Mouse (Mus musculus): ENCODE data around the gene Nxn. TPM values are rescaled to one million over a fixed set of nuclear protein-coding genes. Genes with fewer than 3 reads are reported as not detected.

The Nxn gene
- polyA plus RNA-seq, 1 experiment, result 9.2 TPM

DNA sequence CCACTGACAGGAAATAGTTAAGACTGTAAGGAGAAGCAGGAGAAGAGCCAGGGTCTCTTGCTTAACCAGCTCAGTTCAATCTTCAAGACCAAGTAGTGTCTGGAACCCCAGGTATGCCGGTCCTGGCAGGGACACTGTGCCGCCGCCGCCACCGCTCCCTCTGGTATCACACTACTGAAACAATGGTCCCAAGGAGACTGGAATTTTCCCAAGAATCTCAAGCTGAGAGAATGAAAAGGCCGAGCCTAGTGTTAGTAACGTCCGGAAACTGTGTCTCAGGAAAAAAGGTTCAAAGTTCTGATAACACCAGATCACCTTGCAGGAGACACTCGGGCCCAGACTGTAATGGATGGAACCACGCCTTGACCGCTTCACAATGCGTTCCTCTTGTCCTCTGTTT, 41.5 kb downstream of the Nxn start:
- TF ChIP-seq POLR2A (IDR thresholded peaks at IDR 0.05; ENCODE audit: extremely low read depth, insufficient read depth, low read length) (no peak), CTCF (IDR thresholded peaks at IDR 0.05; ENCODE audit: extremely low read depth, insufficient read depth, low read length) (no peak)
- no peak overlapping the region for H3K4me3 ChIP-seq (ENCODE audit: insufficient read depth, low read length)
- no peaks in the 10 kb centered on the region for H3K4me1 ChIP-seq (ENCODE audit: control insufficient read depth, insufficient read depth, low read length)
- H3K27ac ChIP-seq (ENCODE audit: insufficient read depth, low read length), result no peak overlapping the region

DNA sequence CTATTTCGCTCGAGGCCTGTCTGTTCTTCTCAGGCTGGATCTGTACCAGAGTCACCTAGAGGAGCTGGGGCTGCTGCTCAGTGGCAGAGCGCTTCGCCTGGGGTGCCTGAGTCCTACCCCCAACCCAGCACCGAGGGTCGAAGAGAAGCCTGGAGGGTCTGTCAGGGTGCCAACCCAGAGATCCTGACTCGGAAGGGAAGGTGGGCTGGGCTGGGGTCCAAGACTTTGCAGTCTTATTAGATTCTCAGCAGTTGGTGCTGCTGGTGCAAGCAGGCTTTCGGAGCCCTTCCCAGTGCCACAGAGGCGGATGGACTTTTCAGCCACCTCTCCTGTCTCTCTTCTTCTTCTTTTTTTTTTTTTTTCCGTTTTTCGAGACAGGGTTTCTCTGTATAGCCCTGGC, 42.8 kb downstream of the Nxn start:
- H3K27ac ChIP-seq (ENCODE audit: insufficient read depth, low read length), result no peak overlapping the region
- H3K4me1 ChIP-seq (ENCODE audit: control insufficient read depth, insufficient read depth, low read length), result no peaks in the 10 kb centered on the region
- H3K4me3 ChIP-seq (ENCODE audit: insufficient read depth, low read length), result no peak overlapping the region
- TF ChIP-seq CTCF (IDR thresholded peaks at IDR 0.05; ENCODE audit: extremely low read depth, insufficient read depth, low read length), result no peak
- TF ChIP-seq POLR2A (IDR thresholded peaks at IDR 0.05; ENCODE audit: extremely low read depth, insufficient read depth, low read length), result no peak

DNA sequence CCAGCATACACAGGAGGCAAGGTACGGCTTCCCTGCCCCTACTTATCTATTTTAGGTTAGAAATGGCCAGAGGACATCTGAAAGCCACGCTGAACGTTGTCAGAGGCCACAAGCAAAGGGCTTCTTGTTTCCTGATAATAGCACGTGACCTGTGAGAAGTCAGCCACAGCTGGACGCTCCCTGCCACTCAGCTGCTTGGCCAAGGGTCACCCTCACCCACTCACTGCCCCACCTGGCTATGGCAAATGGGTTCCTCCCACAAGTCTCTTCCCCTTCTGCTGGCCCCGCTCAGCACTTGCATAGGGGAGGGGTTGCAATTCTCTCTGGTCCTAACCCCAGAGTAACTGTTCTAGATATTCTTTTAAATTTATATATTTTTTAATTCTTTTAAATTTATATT, 43.5 kb downstream of the Nxn start:
- TF ChIP-seq POLR2A (IDR thresholded peaks at IDR 0.05; ENCODE audit: extremely low read depth, insufficient read depth, low read length), result no peak
- TF ChIP-seq CTCF (IDR thresholded peaks at IDR 0.05; ENCODE audit: extremely low read depth, insufficient read depth, low read length), result no peak
- Histone ChIP-seq H3K4me3 (ENCODE audit: insufficient read depth, low read length) (no peak overlapping the region), H3K4me1 (ENCODE audit: control insufficient read depth, insufficient read depth, low read length) (no peaks in the 10 kb centered on the region), H3K27ac (ENCODE audit: insufficient read depth, low read length) (no peak overlapping the region)

DNA sequence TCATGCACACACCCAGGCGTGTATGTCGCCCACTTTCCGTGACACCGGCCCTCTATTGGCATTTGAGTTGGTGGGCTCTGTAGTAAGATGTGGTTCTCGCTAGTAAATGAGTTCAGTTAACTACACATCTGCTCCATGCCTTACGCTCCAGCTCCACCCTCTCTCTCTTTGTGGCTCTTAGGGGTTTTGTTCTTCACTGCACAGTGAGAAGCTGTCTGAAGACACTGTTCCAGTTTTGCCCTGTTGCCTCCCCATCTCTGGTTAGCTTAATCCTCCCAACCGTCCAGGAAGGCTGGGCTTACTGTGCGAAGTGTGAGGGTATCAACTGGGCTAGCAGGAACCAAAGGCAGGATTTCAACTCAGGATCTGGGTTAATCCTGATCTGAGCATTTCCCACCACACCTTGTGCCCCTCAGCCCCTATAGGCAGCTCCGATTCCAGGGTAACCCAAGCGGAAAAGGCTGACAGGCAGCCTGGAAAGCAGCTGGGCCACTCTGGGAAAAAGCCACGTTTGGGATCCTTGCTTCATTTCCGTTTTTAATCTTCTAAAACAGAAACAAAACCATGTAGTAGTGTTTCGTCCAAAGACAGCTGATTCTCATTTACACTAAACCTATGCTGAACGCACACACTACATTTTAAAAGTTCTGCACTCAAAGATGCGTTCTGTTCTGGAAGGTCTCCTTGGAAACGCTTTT, 45.9 kb downstream of the Nxn start:
- no peaks in the 10 kb centered on the region for H3K4me1 ChIP-seq (ENCODE audit: control insufficient read depth, insufficient read depth, low read length)
- H3K4me3 ChIP-seq (ENCODE audit: insufficient read depth, low read length), result no peak overlapping the region
- no peak overlapping the region for H3K27ac ChIP-seq (ENCODE audit: insufficient read depth, low read length)
- TF ChIP-seq POLR2A (IDR thresholded peaks at IDR 0.05; ENCODE audit: extremely low read depth, insufficient read depth, low read length) (no peak), CTCF (IDR thresholded peaks at IDR 0.05; ENCODE audit: extremely low read depth, insufficient read depth, low read length) (no peak)

DNA sequence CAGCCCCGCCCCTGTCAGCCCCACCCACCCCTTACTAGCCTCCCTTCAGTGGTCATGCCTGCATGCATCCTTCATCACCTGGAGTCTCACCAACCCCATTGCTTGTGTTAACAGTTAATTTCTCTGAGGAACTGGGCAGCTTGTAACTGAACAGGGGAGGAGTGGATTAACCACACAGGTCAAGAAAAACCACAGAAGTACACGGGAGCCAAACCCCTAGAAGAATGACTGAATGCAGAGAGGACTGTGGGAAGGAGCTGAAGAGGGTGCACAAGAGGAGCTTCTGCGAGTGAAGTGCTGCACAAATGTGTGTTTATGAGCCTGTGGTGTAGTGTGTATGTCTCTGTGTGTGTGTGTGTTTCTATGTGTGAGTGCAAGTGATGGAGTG, 47.3 kb downstream of the Nxn start:
- no peaks in the 10 kb centered on the region for H3K4me1 ChIP-seq (ENCODE audit: control insufficient read depth, insufficient read depth, low read length)

DNA sequence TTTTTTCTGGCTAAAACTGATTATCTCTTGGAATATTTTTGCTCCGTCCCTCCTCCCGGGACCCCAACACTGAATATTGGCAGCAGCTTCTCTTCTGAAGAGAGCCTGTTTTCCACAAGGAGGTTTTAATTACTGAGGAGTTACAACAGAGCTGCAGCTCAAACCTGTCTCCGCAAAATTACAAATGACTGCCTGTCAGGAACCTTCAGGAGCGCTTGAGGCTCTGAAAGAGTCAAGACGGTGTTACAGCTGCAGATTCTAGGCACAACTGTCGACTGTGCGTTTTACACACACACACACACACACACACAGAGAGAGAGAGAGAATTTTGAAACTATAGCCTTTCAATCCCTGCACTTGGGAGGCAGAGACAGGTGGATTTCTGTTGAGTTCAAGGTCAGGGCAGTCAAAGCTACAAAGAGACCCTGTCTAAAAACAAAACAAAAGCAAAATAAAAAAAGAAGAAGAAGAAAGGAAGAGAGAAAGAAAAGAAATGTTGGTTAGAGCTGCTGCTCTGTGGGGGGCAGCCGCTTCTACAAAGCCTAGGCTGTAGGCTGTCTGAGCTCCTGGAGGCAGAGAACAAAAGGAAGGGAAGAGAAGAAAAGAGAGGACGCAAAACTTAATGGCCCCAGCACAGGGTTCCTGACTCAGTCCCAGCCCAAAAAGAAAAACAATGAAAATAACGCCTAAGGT, 47.9 kb downstream of the Nxn start:
- H3K4me3 ChIP-seq (ENCODE audit: insufficient read depth, low read length), result no peak overlapping the region
- no peak overlapping the region for H3K27ac ChIP-seq (ENCODE audit: insufficient read depth, low read length)
- TF ChIP-seq POLR2A (IDR thresholded peaks at IDR 0.05; ENCODE audit: extremely low read depth, insufficient read depth, low read length) (no peak), CTCF (IDR thresholded peaks at IDR 0.05; ENCODE audit: extremely low read depth, insufficient read depth, low read length) (no peak)
- H3K4me1 ChIP-seq (ENCODE audit: control insufficient read depth, insufficient read depth, low read length), result no peaks in the 10 kb centered on the region

More for the DNA sequence above, 47.3 kb downstream of the Nxn start:
- Histone ChIP-seq H3K4me3 (ENCODE audit: insufficient read depth, low read length) (no peak overlapping the region), H3K27ac (ENCODE audit: insufficient read depth, low read length) (no peak overlapping the region)
- TF ChIP-seq POLR2A (IDR thresholded peaks at IDR 0.05; ENCODE audit: extremely low read depth, insufficient read depth, low read length), result no peak
- no peak for TF ChIP-seq CTCF (IDR thresholded peaks at IDR 0.05; ENCODE audit: extremely low read depth, insufficient read depth, low read length)

DNA sequence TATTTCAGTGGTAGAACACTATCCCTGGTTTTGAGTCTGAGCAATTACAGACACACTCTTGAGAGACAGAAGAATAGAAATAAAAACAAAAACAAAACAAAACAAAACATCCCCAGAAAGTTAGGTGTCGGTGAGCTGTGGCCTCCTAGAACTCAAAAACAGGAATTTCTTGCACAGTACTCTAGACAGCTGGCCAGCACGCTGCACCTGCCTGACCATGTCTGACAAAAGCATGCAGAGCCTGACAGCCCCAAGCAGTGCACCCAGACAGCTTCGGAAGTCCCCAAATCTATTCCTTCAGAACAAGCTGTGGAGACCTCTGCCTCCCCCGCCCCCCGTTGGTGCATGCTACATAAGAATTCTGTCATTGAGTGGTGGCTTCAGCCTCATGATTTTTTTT, 49.1 kb downstream of the Nxn start:
- no peaks in the 10 kb centered on the region for H3K4me1 ChIP-seq (ENCODE audit: control insufficient read depth, insufficient read depth, low read length)
- no peak overlapping the region for H3K27ac ChIP-seq (ENCODE audit: insufficient read depth, low read length)
- H3K4me3 ChIP-seq (ENCODE audit: insufficient read depth, low read length), result no peak overlapping the region
- TF ChIP-seq CTCF (IDR thresholded peaks at IDR 0.05; ENCODE audit: extremely low read depth, insufficient read depth, low read length) (no peak), POLR2A (IDR thresholded peaks at IDR 0.05; ENCODE audit: extremely low read depth, insufficient read depth, low read length) (no peak)

DNA sequence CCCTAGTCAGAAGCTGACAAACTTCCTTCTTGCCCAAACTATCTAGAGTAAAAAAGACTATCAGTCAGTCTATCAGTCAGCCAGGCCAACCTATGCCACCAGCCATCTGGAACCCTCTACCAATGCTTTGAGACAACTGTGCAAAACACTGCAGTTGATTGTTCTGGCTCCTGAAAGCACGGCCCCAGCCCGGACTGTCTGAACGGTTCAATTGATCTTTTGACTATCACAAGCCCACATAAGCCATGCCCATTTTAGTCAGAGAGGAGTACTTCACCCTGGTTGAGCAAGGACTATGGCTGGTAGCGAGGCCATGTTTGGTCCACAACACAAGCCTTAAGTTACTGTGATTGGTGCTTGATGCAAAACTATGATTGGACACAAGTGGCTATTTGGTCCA, 51.4 kb downstream of the Nxn start:
- no peak for TF ChIP-seq POLR2A (IDR thresholded peaks at IDR 0.05; ENCODE audit: extremely low read depth, insufficient read depth, low read length)
- TF ChIP-seq CTCF (IDR thresholded peaks at IDR 0.05; ENCODE audit: extremely low read depth, insufficient read depth, low read length), result no peak
- H3K27ac ChIP-seq (ENCODE audit: insufficient read depth, low read length), result no peak overlapping the region
- no peak overlapping the region for H3K4me3 ChIP-seq (ENCODE audit: insufficient read depth, low read length)
- H3K4me1 ChIP-seq (ENCODE audit: control insufficient read depth, insufficient read depth, low read length), result no peaks in the 10 kb centered on the region

DNA sequence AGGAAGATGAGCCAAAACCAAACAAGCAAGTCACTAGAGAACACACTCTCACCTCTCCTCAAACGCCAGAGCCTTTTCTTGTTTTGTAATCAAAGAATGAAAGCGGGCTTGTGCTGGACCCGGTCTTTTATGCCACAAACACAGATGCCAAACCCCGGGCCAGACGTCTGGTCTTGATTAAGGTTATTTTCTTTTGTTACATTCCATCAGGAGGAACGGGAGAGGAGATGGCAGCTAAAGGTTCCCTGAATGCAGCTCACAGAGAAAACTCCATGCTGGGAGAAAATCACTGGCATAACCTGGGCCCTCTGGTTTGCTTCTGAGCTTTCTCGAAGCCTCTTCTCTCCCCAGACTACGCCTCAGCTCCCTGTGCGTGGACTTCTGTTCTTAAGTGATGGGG, 55.9 kb downstream of the Nxn start:
- no peak for TF ChIP-seq POLR2A (IDR thresholded peaks at IDR 0.05; ENCODE audit: extremely low read depth, insufficient read depth, low read length)
- TF ChIP-seq CTCF (IDR thresholded peaks at IDR 0.05; ENCODE audit: extremely low read depth, insufficient read depth, low read length), result no peak
- H3K4me3 ChIP-seq (ENCODE audit: insufficient read depth, low read length), result no peak overlapping the region
- no peak overlapping the region for H3K27ac ChIP-seq (ENCODE audit: insufficient read depth, low read length)
- H3K4me1 ChIP-seq (ENCODE audit: control insufficient read depth, insufficient read depth, low read length), result no peaks in the 10 kb centered on the region

All from cortical plate, adult 2 months (tissue).